Mouse (Mus musculus) kidney, postnatal 25 days (tissue): Measurements from ENCODE around the gene Olfr1031.
"Not testable (repeated sequence)": the region's sequence is repeated elsewhere in the genome, so short reads cannot be mapped to it uniquely, and the experiment has no call there.

Experiments used
- DNase-seq, 2 experiments: peaks; one replicate each; pipeline ENCODE4 v3.0.0; 2021; ENCODE audit warnings: mixed read lengths in 2 of 2

Olfr1031 gene

GRCm38 (mm10) chr2:85990004-85990403, at the start of gene Olfr1031:
Gene Olfr1031, plus strand, starts transcription at chr2:85990304.
- DNase-seq, result no peak

GRCm38 (mm10) chr2:85950137-85950536, 40.0 kb upstream of the Olfr1031 start, which contains the start of gene Olfr1028:
Gene Olfr1028, plus strand, starts transcription at chr2:85950437.
- DNase-seq, result no peak

GRCm38 (mm10) chr2:85973595-85973994, 16.5 kb upstream of the Olfr1031 start, which contains the start of gene Olfr1029:
Gene Olfr1029, plus strand, starts transcription at chr2:85973895.
- DNase-seq, result no peak

GRCm38 (mm10) chr2:85978976-85979375, 11.1 kb upstream of the Olfr1031 start, which contains the start of gene Olfr1030:
Gene Olfr1030, plus strand, starts transcription at chr2:85979276.
- DNase-seq, result no peak

GRCm38 (mm10) chr2:86005240-86005639, 15.1 kb downstream of the Olfr1031 start, which contains the start of gene Olfr1032:
Gene Olfr1032, plus strand, starts transcription at chr2:86005540.
- DNase-seq, result no peak

GRCm38 (mm10) chr2:86020406-86020805, 30.3 kb downstream of the Olfr1031 start, which contains the start of gene Olfr1033:
Gene Olfr1033, plus strand, starts transcription at chr2:86020633.
- not testable (repeated sequence) for DNase-seq

GRCm38 (mm10) chr2:86021518-86021917, 31.4 kb downstream of the Olfr1031 start:
- DNase-seq, result not testable (repeated sequence)
